In the genomic region with DNA sequence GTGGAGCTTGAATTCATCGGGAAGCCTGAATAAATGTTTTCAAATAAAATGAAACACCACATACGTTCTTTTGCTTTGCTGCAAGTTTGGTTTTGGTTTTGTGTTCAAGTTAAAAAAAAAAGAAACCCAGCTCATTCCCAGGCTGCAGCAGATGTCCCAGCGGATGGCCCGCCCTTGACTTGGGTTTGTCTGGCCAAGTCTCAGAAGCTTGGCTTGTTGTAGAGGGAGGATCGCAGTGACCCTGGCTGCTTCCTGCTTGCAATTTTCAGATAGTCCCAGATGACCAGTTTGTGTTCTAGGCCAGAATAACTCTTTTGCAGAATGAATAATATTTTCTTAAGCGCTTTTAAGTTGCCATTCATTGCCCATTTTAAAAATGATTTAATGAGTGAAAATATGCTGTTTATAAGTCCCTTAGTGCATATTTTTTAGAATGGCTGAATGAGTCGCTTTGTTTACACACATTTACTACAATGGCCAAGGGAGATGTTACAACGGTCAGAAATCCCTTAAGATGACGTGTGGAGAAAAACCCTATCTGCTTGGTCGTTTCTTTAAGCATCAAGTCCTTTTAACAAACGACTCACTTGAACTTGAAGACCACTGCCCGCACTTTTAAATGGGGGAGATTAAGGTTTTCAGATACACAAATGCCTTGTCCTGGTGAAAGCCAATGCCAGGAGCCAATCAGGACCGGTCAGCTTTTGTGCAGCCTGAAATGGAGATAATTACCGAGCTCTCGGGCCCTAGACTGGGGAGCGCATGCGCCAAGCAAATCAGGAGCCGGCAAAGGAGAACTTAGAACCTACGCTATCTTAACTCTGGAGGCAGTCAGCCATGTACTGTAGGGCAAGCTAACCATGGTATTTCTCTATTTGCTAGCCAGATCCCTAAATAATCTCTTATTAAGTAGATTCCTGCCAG, we compare ENCODE assay signal across 8 mouse cellular contexts.
DNase-seq lines count a peak whose midpoint lies in the region; ATAC-seq and TF ChIP-seq lines count a peak whose summit lies in the region.
"Had no signal": no experiment of that assay in that cellular context is flagged by ENCODE, and none has a peak within 500 bp of the region (broad histone marks: within the 10 kb centered on the region; RNA-seq: fewer than 3 reads in every experiment).

No protein-coding gene starts in this region.

- WGBS in heart, embryonic 16.5 days: 61% methylated on average over 19 of the region's 19 CpGs
- WGBS in lung, adult 2 months: 55% methylated on average over 19 of the region's 19 CpGs
- 71% methylated on average over 19 of the region's 19 CpGs for WGBS in hindbrain, embryonic 16.5 days

- H3K27ac ChIP-seq in heart, embryonic 16.5 days (ENCODE audit: low read length): peak overlapping the region; percentile 43
- no peak overlapping the region for H3K27ac ChIP-seq in hindbrain, embryonic 16.5 days (ENCODE audit: low read depth, low read length)
- H3K27ac ChIP-seq: limb, embryonic 12.5 days had no signal

- peak overlapping the region; percentile 13; the same call in 1 of the 2 replicates for H3K4me2 ChIP-seq in heart, embryonic 16.5 days (ENCODE audit: low read depth, low read length)
- no peak overlapping the region for H3K4me2 ChIP-seq in hindbrain, embryonic 16.5 days (ENCODE audit: low read length)
- H3K4me2 ChIP-seq: limb, embryonic 12.5 days had no signal

- no peak overlapping the region; the same call in 1 of the 2 replicates for H3K4me3 ChIP-seq in heart, embryonic 16.5 days (ENCODE audit: low read length)
- H3K4me3 ChIP-seq in lung, adult 2 months (replicated peaks; ENCODE audit: extremely low read depth, low read depth, low read length): peak overlapping the region; percentile 4
- H3K4me3 ChIP-seq in hindbrain, embryonic 16.5 days (ENCODE audit: low read length): no peak overlapping the region
- H3K4me3 ChIP-seq: limb, embryonic 12.5 days had no signal

- H3K9ac ChIP-seq in heart, embryonic 16.5 days (ENCODE audit: low read length): no peak overlapping the region
- H3K9ac ChIP-seq in hindbrain, embryonic 16.5 days (ENCODE audit: low read depth, low read length): no peak overlapping the region
- H3K9ac ChIP-seq: limb, embryonic 12.5 days had no signal

- peak; percentile 71 for DNase-seq in adrenal gland, adult 2 months
- peak; percentile 45 for DNase-seq in brain, embryonic 14.5 days (ENCODE audit: low read depth)
- DNase-seq in lung, adult 2 months: no peak
- DNase-seq in thymus, postnatal 36 days: no peak
- no peak for DNase-seq in frontal cortex, postnatal 10 days (ENCODE audit: low spot score in 2 of 2)

- H3K4me1 ChIP-seq in heart, embryonic 16.5 days (ENCODE audit: control insufficient read depth, insufficient read depth, low read length): no peaks in the 10 kb centered on the region
- H3K4me1 ChIP-seq in lung, adult 2 months (ENCODE audit: control insufficient read depth, insufficient read depth, low read length): peaks cover 3% of the 10 kb centered on the region; the same call in 1 of the 2 replicates
- H3K4me1 ChIP-seq in hindbrain, embryonic 16.5 days (ENCODE audit: control insufficient read depth, insufficient read depth, low read depth, low read length): no peaks in the 10 kb centered on the region

- H3K27me3 ChIP-seq in heart, embryonic 16.5 days (ENCODE audit: control insufficient read depth, insufficient read depth, low read length): no peaks in the 10 kb centered on the region
- H3K27me3 ChIP-seq in hindbrain, embryonic 16.5 days (replicated peaks; ENCODE audit: control insufficient read depth, insufficient read depth, low read length): no peaks in the 10 kb centered on the region
- H3K27me3 ChIP-seq: limb, embryonic 12.5 days had no signal

- H3K36me3 ChIP-seq in heart, embryonic 16.5 days (ENCODE audit: control insufficient read depth, insufficient read depth): no peaks in the 10 kb centered on the region
- no peaks in the 10 kb centered on the region for H3K36me3 ChIP-seq in hindbrain, embryonic 16.5 days (ENCODE audit: control insufficient read depth, insufficient read depth, low read length)
- H3K36me3 ChIP-seq: limb, embryonic 12.5 days had no signal

- no peak for TF ChIP-seq POLR2A in brain, embryonic 14.5 days (IDR thresholded peaks at IDR 0.05; ENCODE audit: borderline replicate concordance, extremely low read depth, insufficient read depth, insufficient read length, poor library complexity, severe bottlenecking)
- TF ChIP-seq POLR2A in lung, adult 2 months (IDR thresholded peaks at IDR 0.05; ENCODE audit: borderline replicate concordance, extremely low read depth, low read depth, low read length): no peak

- no peak for ATAC-seq in heart, embryonic 16.5 days (replicated peaks; ENCODE audit: extremely low read depth, insufficient read depth, low FRiP score)
- no peak for ATAC-seq in hindbrain, embryonic 16.5 days

- no peaks in the 10 kb centered on the region for H3K9me3 ChIP-seq in heart, embryonic 16.5 days (replicated peaks; ENCODE audit: control insufficient read depth, low read length)
- no peaks in the 10 kb centered on the region for H3K9me3 ChIP-seq in hindbrain, embryonic 16.5 days (ENCODE audit: control insufficient read depth, low read length)
- H3K9me3 ChIP-seq: limb, embryonic 12.5 days had no signal

- TF ChIP-seq CTCF in brain, embryonic 14.5 days (IDR thresholded peaks at IDR 0.05; ENCODE audit: borderline replicate concordance, extremely low read depth, insufficient read depth, insufficient read length): no peak
- no peak for TF ChIP-seq CTCF in lung, adult 2 months (IDR thresholded peaks at IDR 0.05; ENCODE audit: insufficient read depth, low read length)

Comparison
In these comparisons a context has a peak if more than half of its experiments do, and no peak if none do; other contexts are left out.
1. DNase-seq: peak in adrenal gland, adult 2 months (single experiment) and brain, embryonic 14.5 days (single experiment); none in lung, adult 2 months (single experiment), thymus, postnatal 36 days (0 of 2) and frontal cortex, postnatal 10 days (0 of 2).